Mouse (Mus musculus): ENCODE measurements around the gene Hsd17b11.
"Not testable (repeated sequence)": the region's sequence is repeated elsewhere in the genome, so short reads cannot be mapped to it uniquely, and the experiment has no call there.

The Hsd17b11 gene

GRCm38 (mm10) chr5:103977907-103978570 is 43.7 kb downstream of the Hsd17b11 start:
- DNase-seq = no peak

GRCm38 (mm10) chr5:103977297-103977696 is 44.4 kb downstream of the Hsd17b11 start, which contains the start of gene Hsd17b13:
Gene Hsd17b13, minus strand, starts transcription at chr5:103977410.
- no peak for DNase-seq

- DNase-seq = no peak
These were observed 46.0 kb downstream of the Hsd17b11 start for GRCm38 (mm10) chr5:103975736-103976135.

GRCm38 (mm10) chr5:103972801-103973200 is 48.9 kb downstream of the Hsd17b11 start:
- DNase-seq = no peak

GRCm38 (mm10) chr5:103972379-103972778 is 49.3 kb downstream of the Hsd17b11 start:
- no peak for DNase-seq

GRCm38 (mm10) chr5:103971051-103971450 is 50.7 kb downstream of the Hsd17b11 start:
- no peak for DNase-seq

- DNase-seq = no peak
These were observed 58.7 kb downstream of the Hsd17b11 start for GRCm38 (mm10) chr5:103962935-103963429.

- no peak for DNase-seq
These were observed 67.1 kb downstream of the Hsd17b11 start for GRCm38 (mm10) chr5:103954638-103955037.

GRCm38 (mm10) chr5:103953135-103954083 is 68.3 kb downstream of the Hsd17b11 start:
- no peak for DNase-seq

GRCm38 (mm10) chr5:103950138-103950537 is 71.6 kb downstream of the Hsd17b11 start:
- not testable (repeated sequence) for DNase-seq

GRCm38 (mm10) chr5:103943183-103943582 is 78.5 kb downstream of the Hsd17b11 start:
- DNase-seq = no peak

- DNase-seq = no peak
These were observed 81.9 kb downstream of the Hsd17b11 start for GRCm38 (mm10) chr5:103939856-103940255.
